Mouse (Mus musculus) retina, adult 2 months (tissue): ENCODE results near the gene Mtg1.

Experiments used
- DNase-seq: peaks from one replicate; pipeline ENCODE4 v3.0.0-alpha.2; 2012; ENCODE audit warnings: low read depth, low spot score

The Mtg1 gene

GRCm38 (mm10) chr7:140137135-140138020 lies at the start of gene Mtg1:
Gene Mtg1 (plus strand): TSS chr7:140137564.
- peak; percentile 89 for DNase-seq

GRCm38 (mm10) chr7:140090601-140091000 lies 46.8 kb upstream of the Mtg1 start:
- no peak for DNase-seq

- no peak for DNase-seq
Observed at GRCm38 (mm10) chr7:140092924-140093528, 44.3 kb upstream of the Mtg1 start, which contains the start of gene Prap1. Gene Prap1 (plus strand): TSS chr7:140093395.

GRCm38 (mm10) chr7:140094954-140095353 lies 42.4 kb upstream of the Mtg1 start:
- DNase-seq, result no peak

DNA sequence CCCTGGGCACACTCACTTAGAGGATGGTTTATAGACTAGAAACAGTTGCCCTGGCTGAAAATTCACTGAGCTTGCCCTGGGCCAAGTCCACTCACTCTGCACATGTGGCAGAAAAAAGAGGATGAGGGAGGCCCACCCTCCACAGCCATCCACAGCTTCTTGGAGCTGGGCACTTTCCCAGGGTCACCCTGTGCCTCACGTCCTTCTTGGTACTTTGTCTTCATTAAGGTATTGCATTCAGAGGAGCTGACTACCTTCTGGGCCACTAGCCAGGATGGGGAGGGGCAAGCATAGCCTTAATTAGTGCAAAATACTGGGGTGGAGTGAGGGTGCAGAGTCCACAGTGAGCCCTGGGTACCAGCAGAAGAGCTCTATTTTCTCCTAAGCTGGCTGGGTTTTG lies 41.8 kb upstream of the Mtg1 start:
- DNase-seq, result no peak

GRCm38 (mm10) chr7:140096055-140096454 lies 41.3 kb upstream of the Mtg1 start:
- no peak for DNase-seq

DNA sequence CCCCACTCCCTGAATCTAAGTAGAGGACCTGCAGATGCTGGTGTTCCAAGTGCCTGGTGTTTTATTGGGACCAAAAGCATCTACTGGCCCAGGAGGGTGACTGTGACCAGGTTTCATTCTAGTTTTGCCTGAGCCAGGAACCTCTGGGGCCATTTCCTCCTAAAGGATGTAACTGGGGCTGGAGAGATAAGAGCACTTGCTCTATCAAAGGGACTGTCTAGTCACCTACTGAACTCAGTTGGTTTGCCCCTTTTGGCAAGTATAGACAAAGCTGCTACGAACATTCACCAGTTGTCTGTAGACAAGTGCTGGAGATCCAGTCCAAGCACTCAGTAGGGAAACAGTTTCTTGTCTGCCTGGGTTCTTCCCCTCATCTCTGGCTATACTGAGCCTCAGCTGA lies 38.9 kb upstream of the Mtg1 start:
- DNase-seq, result no peak

- DNase-seq, result no peak
Observed at GRCm38 (mm10) chr7:140101498-140101897, 35.9 kb upstream of the Mtg1 start.

- DNase-seq, result peak; percentile 71
Observed at GRCm38 (mm10) chr7:140101993-140102860, 35.1 kb upstream of the Mtg1 start, which contains the start of gene Fuom. Gene Fuom (minus strand): TSS chr7:140102441.

GRCm38 (mm10) chr7:140104009-140104408 lies 33.4 kb upstream of the Mtg1 start:
- no peak for DNase-seq

DNA sequence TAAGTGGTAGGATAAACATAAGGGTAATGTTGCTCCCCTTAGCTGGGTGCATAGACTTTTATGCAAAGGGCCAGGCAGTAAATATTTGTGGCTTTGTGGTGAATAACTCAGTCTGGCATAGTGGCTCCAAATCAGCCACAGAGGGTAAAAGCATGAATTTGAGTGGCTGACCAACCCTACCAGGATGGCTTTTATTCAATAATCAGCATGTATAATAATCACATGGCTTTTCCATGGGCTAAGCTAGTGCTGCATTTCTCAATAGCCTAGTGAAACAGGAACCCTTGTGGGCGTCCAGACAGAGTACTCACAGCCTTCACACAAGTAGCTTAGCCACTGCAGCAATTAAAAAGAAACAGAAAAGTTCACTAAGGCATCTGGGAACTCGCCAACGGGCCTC lies 25.4 kb upstream of the Mtg1 start:
- no peak for DNase-seq

- DNase-seq, result no peak
Observed at GRCm38 (mm10) chr7:140115583-140116328, 21.6 kb upstream of the Mtg1 start, which contains the start of gene Paox. Gene Paox (plus strand): TSS chr7:140115799.

- DNase-seq, result peak; percentile 68
Observed at GRCm38 (mm10) chr7:140116329-140117054, 20.9 kb upstream of the Mtg1 start, which contains the start of gene Echs1. Gene Echs1 (minus strand): TSS chr7:140116476.

GRCm38 (mm10) chr7:140120484-140120883 lies 16.9 kb upstream of the Mtg1 start:
- DNase-seq, result no peak

GRCm38 (mm10) chr7:140121338-140121910 lies 15.9 kb upstream of the Mtg1 start:
- no peak for DNase-seq

DNA sequence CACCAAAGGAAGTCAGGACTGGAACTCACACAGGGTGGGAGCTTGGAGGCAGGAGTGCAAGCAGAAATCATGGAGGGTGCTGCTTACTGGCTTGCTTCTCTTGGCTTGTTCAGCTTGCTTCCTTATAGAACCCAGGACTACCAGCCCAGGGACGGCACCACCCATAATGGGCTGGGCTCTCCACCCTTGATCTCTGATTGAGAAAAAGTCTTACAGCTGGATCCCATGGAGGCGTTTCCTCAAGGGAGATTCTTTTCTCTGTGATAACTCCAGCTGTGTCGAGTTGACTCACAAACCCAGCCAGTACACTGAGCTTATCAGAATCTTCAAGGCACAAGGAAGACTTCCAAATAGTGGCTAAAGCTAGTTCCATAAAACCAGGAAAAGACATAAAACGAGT lies 14.6 kb upstream of the Mtg1 start:
- no peak for DNase-seq

GRCm38 (mm10) chr7:140124382-140124781 lies 13.0 kb upstream of the Mtg1 start:
- DNase-seq, result no peak

DNA sequence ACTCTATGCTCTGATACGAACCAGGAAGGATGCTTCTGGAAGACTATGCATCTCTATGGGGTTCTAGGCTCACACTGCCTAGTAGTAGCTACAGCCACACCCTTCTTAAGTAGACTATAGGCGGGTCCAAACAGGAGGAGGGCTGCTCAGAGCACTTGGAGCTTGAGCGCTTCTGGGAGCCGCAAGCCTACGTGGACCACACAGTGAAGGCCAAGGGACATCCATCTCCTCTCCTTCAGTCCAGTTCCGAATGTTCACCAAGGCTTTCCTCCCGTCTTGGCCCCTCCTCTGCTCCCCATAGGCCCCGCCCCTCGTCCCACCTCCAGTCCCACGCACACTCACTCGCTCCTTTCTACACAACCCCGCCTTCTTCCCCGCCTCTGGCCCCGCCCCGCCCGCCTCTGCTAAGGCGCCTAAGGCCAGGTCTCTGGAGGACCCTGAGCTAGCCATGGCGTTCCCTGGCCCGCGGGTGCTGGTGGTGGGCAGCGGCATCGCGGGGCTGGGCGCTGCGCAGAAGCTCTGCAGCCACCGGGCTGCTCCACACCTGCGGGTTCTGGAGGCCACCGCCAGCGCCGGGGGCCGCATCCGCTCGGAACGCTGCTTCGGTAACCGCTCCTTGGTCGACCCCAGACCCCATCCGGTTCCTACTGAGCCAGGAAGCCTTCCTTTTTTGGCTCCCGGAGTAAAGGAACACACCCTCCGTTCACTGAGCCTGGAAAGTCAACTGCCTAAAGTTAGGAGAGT lies 11.9 kb upstream of the Mtg1 start:
- DNase-seq, result peak; percentile 72

DNA sequence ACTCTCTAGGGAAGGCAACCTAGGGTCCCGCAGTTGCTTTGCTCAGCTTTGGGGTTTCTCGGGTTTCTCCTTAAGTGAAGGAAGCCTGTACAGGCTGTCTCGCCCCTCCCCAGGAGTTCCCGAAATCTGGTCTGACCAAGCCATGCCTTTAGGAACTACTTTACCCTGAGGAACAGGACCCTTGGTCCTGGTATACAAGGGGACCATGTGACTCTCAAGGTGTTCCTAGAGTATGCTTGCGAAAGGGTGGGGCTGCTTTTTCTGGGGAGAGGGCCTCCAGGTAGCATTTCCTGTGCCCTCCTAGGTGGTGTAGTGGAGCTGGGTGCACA lies 11.4 kb upstream of the Mtg1 start:
- DNase-seq, result no peak
